Mouse (Mus musculus) kidney, postnatal 0 days (tissue): ENCODE data around the gene Gm21964. TPM values are rescaled to one million over a fixed set of nuclear protein-coding genes. Genes with fewer than 3 reads are reported as not detected.

ENCODE experiments used
- ATAC-seq: fragments of 200-750 bp; cut with Nextera tagmentation; replicated peaks from 2 replicates; pipeline ENCODE4 v1.8.0; 2017; ENCODE audit warnings: low read depth, moderate number of reproducible peaks, moderate TSS enrichment, moderate library complexity; ENCODE audit not compliant: low FRiP score
- DNase-seq: peaks from one replicate; pipeline ENCODE4 v3.0.0-alpha.2; 2016; ENCODE audit warnings: low spot score
- H3K27ac ChIP-seq: fragments of 300-500 bp; sonication (generic); 2 replicates; pipeline ENCODE4 v1.5.1; 2014; ENCODE audit warnings: mild to moderate bottlenecking
- H3K27me3 ChIP-seq: fragments of 300-500 bp; sonication (generic); 2 replicates; pipeline ENCODE4 v1.6.1; 2014; ENCODE audit warnings: low read length, mixed read lengths; ENCODE audit not compliant: insufficient read depth
- H3K36me3 ChIP-seq: fragments of 300-500 bp; sonication (generic); 2 replicates; pipeline ENCODE4 v1.6.1; 2014; ENCODE audit warnings: low read length, mixed read lengths; ENCODE audit not compliant: insufficient read depth
- H3K4me1 ChIP-seq: fragments of 300-500 bp; sonication (generic); replicated peaks from 2 replicates; pipeline ENCODE4 v1.6.1; 2014; ENCODE audit warnings: antibody characterized with exemption, low read length, mixed read lengths; ENCODE audit not compliant: insufficient read depth
- H3K4me2 ChIP-seq: fragments of 300-500 bp; sonication (generic); 2 replicates; pipeline ENCODE4 v1.6.1; 2014; ENCODE audit warnings: mild to moderate bottlenecking, low read length, moderate library complexity, mixed read lengths
- H3K4me3 ChIP-seq: fragments of 300-500 bp; sonication (generic); replicated peaks from 2 replicates; pipeline ENCODE4 v1.5.1; 2014; ENCODE audit warnings: low read depth, low read length
- H3K9ac ChIP-seq: fragments of 300-500 bp; sonication (generic); 2 replicates; pipeline ENCODE4 v1.6.1; 2014; ENCODE audit warnings: low read depth, low read length
- H3K9me3 ChIP-seq: fragments of 300-500 bp; sonication (generic); replicated peaks from 2 replicates; pipeline ENCODE4 v1.6.1; 2016; ENCODE audit warnings: low read length, inconsistent platforms, mixed read lengths
- CTCF ChIP-seq: IDR thresholded peaks from 2 replicates; pipeline ENCODE4 v1.5.1; 2016; ENCODE audit warnings: antibody characterized with exemption, low read depth, mild to moderate bottlenecking, moderate library complexity
- WGBS: fragments of 180-500 bp; shearing (Covaris S2); extraction: QIAGEN DNeasy Blood & Tissue Kit; methylation state at CpG from one replicate; pipeline ENCODE4 v1.1.7; 2014; 5-methylcytosine and 5-hydroxymethylcytosine counted together
- polyA plus RNA-seq: library from polyadenylated mRNA; unstranded; fragments of >200 nt; fragmentation: Nextera tagmentation; extraction: Ambion mirVana; gene quantifications from 2 replicates; pipeline ENCODE4 v1.2.1, GENCODE M21; 2015

Gm21964 gene
- polyA plus RNA-seq, 1 experiment from 2014 or later: not detected

- H3K4me3 ChIP-seq: no peak overlapping the region
- H3K9ac ChIP-seq: no peak overlapping the region
- 86% methylated on average over 4 of the region's 4 CpGs for WGBS
- no peaks in the 10 kb centered on the region for H3K4me1 ChIP-seq
- H3K36me3 ChIP-seq: no peaks in the 10 kb centered on the region
- H3K27ac ChIP-seq: no peak overlapping the region
- no peaks in the 10 kb centered on the region for H3K27me3 ChIP-seq
- no peak for TF ChIP-seq CTCF
- no peaks in the 10 kb centered on the region for H3K9me3 ChIP-seq
- no peak overlapping the region for H3K4me2 ChIP-seq
- ATAC-seq (no peak), DNase-seq (no peak)
These were observed 31.3 kb upstream of the Gm21964 start for GRCm38 (mm10) chr8:110069706-110070105.

DNA sequence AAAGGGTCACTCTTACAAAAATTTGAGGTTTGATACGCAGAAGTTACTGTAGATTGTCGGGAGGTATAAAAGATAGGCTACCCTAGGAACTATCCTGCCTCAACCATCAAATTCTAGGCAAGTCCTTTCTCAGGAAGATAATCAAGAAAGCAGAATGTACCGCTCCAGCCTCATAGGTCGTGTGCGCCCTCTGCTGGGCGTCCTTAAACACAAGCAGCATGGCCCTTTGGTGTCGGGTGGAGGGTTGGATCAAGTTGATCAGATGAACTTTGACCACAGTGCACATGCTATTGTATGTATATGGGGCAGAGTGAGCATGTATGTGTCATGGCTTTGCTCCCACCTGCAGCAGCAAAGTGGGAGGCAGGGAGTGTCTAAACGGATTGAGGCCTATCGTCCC, 29.4 kb upstream of the Gm21964 start:
- H3K4me1 ChIP-seq: no peaks in the 10 kb centered on the region
- no peaks in the 10 kb centered on the region for H3K36me3 ChIP-seq
- TF ChIP-seq CTCF: peak; percentile 98
- peak; percentile 88 for DNase-seq
- WGBS: 12% methylated on average over 9 of the region's 9 CpGs
- no peak overlapping the region for H3K4me2 ChIP-seq
- ATAC-seq: no peak; the same call in 1 of the 2 replicates
- H3K27me3 ChIP-seq: no peaks in the 10 kb centered on the region
- no peak overlapping the region for H3K27ac ChIP-seq
- no peaks in the 10 kb centered on the region for H3K9me3 ChIP-seq
- no peak overlapping the region for H3K4me3 ChIP-seq
- H3K9ac ChIP-seq: no peak overlapping the region

- TF ChIP-seq CTCF: no peak
- no peak overlapping the region for H3K4me3 ChIP-seq
- no peak overlapping the region for H3K4me2 ChIP-seq
- H3K4me1 ChIP-seq: peaks cover 2% of the 10 kb centered on the region
- no peak for DNase-seq
- WGBS: 70% methylated on average over 8 of the region's 8 CpGs
- no peaks in the 10 kb centered on the region for H3K9me3 ChIP-seq
- no peak overlapping the region for H3K9ac ChIP-seq
- no peaks in the 10 kb centered on the region for H3K27me3 ChIP-seq
- H3K36me3 ChIP-seq: no peaks in the 10 kb centered on the region
- no peak for ATAC-seq
- no peak overlapping the region for H3K27ac ChIP-seq
These were observed 26.5 kb upstream of the Gm21964 start for GRCm38 (mm10) chr8:110074496-110074895.

- Histone ChIP-seq H3K4me1 (peaks cover 6% of the 10 kb centered on the region), H3K9me3 (no peaks in the 10 kb centered on the region), H3K9ac (peak within 1 kb of the TSS; percentile 66), H3K4me2 (peak within 1 kb of the TSS; percentile 89), H3K27me3 (no peaks in the 10 kb centered on the region), H3K27ac (no peak within 1 kb of the TSS; the same call in 1 of the 2 replicates), H3K36me3 (peaks cover 3% of the 10 kb centered on the region; the same call in 1 of the 2 replicates), H3K4me3 (peak within 1 kb of the TSS; percentile 56)
- TF ChIP-seq CTCF: no peak
- WGBS: 7% methylated on average over 54 of the region's 54 CpGs
- DNase-seq: peak; percentile 47
- peak; percentile 93 for ATAC-seq
These were observed 21.5 kb upstream of the Gm21964 start, which contains the start of gene Zfp612 for GRCm38 (mm10) chr8:110079282-110080221. Gene Zfp612, plus strand, starts transcription at chr8:110079746.

DNA sequence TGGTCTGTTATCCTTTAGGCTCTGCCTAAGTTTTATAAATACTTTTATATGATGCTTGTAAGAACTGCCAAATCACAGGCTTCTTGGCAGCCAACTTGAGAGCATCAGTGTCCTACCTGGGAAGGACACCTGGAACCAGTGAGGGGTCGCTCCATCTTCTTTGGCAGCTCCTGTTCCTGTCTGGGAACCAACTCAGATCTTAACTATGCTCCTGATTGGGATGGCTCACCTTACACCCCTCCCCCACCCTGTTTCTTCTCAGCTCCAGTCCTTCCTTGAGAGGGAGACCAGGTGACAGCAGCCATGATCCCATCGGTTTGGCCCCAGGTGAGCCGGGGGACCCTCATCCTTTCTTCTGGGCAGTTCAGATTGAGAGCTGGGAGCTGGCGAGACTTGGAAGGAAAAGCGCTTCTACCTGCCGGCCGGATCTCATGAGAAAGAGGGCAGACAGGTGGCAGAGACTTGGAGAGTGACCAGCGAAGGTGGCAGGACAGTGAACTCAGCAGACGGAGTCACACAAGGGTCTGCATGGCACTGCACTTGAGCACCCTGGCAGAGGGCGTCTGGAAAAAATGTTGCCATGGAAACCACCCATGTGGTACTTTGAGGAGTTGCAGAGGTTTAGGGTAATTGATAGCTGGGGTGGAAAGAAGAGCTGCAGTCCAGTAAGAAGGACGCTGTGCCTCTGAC, 18.4 kb upstream of the Gm21964 start:
- H3K4me3 ChIP-seq: no peak overlapping the region
- DNase-seq (peak; percentile 16), ATAC-seq (no peak)
- no peak overlapping the region for H3K9ac ChIP-seq
- peaks cover 6% of the 10 kb centered on the region for H3K4me1 ChIP-seq
- no peak for TF ChIP-seq CTCF
- H3K9me3 ChIP-seq: no peaks in the 10 kb centered on the region
- 82% methylated on average over 11 of the region's 11 CpGs for WGBS
- no peak overlapping the region for H3K27ac ChIP-seq
- H3K4me2 ChIP-seq: no peak overlapping the region
- no peaks in the 10 kb centered on the region for H3K27me3 ChIP-seq
- peaks cover 8% of the 10 kb centered on the region; the same call in 1 of the 2 replicates for H3K36me3 ChIP-seq

- Histone ChIP-seq H3K36me3 (peaks cover 10% of the 10 kb centered on the region; the same call in 1 of the 2 replicates), H3K4me2 (no peak overlapping the region), H3K9ac (no peak overlapping the region), H3K27me3 (no peaks in the 10 kb centered on the region), H3K4me3 (no peak overlapping the region), H3K4me1 (no peaks in the 10 kb centered on the region), H3K27ac (no peak overlapping the region), H3K9me3 (no peaks in the 10 kb centered on the region)
- no peak for TF ChIP-seq CTCF
- WGBS: 52% methylated on average over 1 of the region's 1 CpGs
- DNase-seq (no peak), ATAC-seq (no peak)
These were observed 9.1 kb upstream of the Gm21964 start for GRCm38 (mm10) chr8:110091869-110092268.
